Mouse (Mus musculus) forebrain, embryonic 14.5 days (tissue): ENCODE results near the gene Grwd1. TPM values are rescaled to one million over a fixed set of nuclear protein-coding genes. Genes with fewer than 3 reads are reported as not detected.
"Not testable (repeated sequence)": the region's sequence is repeated elsewhere in the genome, so short reads cannot be mapped to it uniquely, and the experiment has no call there.

ENCODE experiments used
- ATAC-seq: fragments of 200-750 bp; cut with Nextera tagmentation; 2 replicates; pipeline ENCODE4 v1.8.0; 2017; ENCODE audit warnings: mild to moderate bottlenecking, moderate library complexity
- DNase-seq: peaks from one replicate; pipeline ENCODE4 v3.0.0-alpha.2; 2015; ENCODE audit warnings: low spot score
- H3K27ac ChIP-seq: fragments of 300-500 bp; sonication (generic); 2 replicates; pipeline ENCODE4 v1.5.1; 2014; ENCODE audit warnings: low read depth, mild to moderate bottlenecking, control low read depth, low read length, moderate library complexity
- H3K27me3 ChIP-seq: fragments of 300-500 bp; sonication (generic); replicated peaks from 2 replicates; pipeline ENCODE4 v1.6.1; 2014; ENCODE audit warnings: low read length, control low read depth, mixed read lengths; ENCODE audit not compliant: control insufficient read depth, insufficient read depth
- H3K36me3 ChIP-seq: fragments of 300-500 bp; sonication (generic); 2 replicates; pipeline ENCODE4 v1.6.1; 2014; ENCODE audit warnings: low read length, control low read depth; ENCODE audit not compliant: control insufficient read depth, insufficient read depth
- H3K4me1 ChIP-seq: fragments of 300-500 bp; sonication (generic); 2 replicates; pipeline ENCODE4 v1.6.1; 2014; ENCODE audit warnings: antibody characterized with exemption, low read length, control low read depth; ENCODE audit not compliant: control insufficient read depth, insufficient read depth
- H3K4me2 ChIP-seq: fragments of 300-500 bp; sonication (generic); 2 replicates; pipeline ENCODE4 v1.6.1; 2014; ENCODE audit warnings: mild to moderate bottlenecking, control low read depth, low read length
- H3K4me3 ChIP-seq: fragments of 300-500 bp; sonication (generic); 2 replicates; pipeline ENCODE4 v1.5.1; 2014; ENCODE audit warnings: low read depth, low read length, control low read depth
- H3K9ac ChIP-seq: fragments of 300-500 bp; sonication (generic); 2 replicates; pipeline ENCODE4 v1.6.1; 2014; ENCODE audit warnings: mild to moderate bottlenecking, low read length, control low read depth, moderate library complexity
- H3K9me3 ChIP-seq: fragments of 300-500 bp; sonication (generic); replicated peaks from 2 replicates; pipeline ENCODE4 v1.6.1; 2016; ENCODE audit warnings: low read length, control low read depth, mixed read lengths; ENCODE audit not compliant: control insufficient read depth
- WGBS: fragments of 180-500 bp; shearing (Covaris S2); extraction: QIAGEN DNeasy Blood & Tissue Kit; methylation state at CpG from one replicate; pipeline ENCODE4 v1.1.7; 2014; 5-methylcytosine and 5-hydroxymethylcytosine counted together
- polyA plus RNA-seq: library from polyadenylated mRNA; unstranded; fragments of >200 nt; fragmentation: Nextera tagmentation; extraction: Ambion mirVana; gene quantifications from 2 replicates; pipeline ENCODE4 v1.2.1, GENCODE M21; 2014

Grwd1 gene
- 45.2 and 46.7 TPM in 2 replicates for polyA plus RNA-seq

DNA sequence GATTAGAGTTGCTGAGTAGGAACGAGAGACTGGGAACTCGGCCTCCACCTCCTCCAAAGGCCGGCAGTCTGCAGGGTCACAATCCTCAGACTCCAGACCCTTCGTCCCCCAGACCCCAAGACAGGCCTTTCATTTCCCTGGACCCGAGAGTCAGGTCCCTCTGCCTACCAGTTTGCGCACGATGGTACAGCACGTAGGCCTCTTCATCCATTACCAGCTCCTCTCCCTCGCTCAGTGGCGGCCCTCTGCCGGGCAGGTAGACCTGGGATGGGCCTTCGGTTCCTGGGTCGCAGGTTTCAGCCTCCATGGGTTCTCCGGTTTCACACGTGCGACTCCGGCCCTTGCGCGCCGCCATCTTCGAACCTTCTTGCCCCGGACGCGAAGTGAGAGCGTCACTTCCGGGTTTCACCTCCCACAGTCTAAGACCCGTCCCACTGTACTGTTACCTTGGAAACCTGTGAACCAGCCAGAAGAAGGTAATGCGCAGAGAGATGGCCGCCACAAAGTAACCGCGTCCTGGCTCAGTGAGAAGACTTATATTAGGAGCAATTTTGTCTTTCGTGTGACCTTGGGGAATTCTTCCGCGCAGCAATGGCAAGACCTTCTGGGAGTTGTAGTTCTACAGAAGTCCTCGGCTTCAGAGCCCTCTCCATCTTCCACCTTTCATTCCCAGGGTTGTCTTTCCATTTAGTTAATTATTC is at the start of gene Grwd1:
TSS of gene Grwd1 (minus strand) at position 518 of the 701 bp plus-strand sequence.
- Histone ChIP-seq H3K4me1 (peaks cover 10% of the 10 kb centered on the region), H3K9ac (peak within 1 kb of the TSS; percentile 62), H3K9me3 (no peaks in the 10 kb centered on the region), H3K4me3 (peak within 1 kb of the TSS; percentile 75), H3K4me2 (peak within 1 kb of the TSS; percentile 76), H3K27ac (peak within 1 kb of the TSS; percentile 75; the same call in 1 of the 2 replicates), H3K27me3 (peaks cover 41% of the 10 kb centered on the region), H3K36me3 (peaks cover 35% of the 10 kb centered on the region)
- DNase-seq (peak; percentile 97), ATAC-seq (peak; percentile 92)
- under 1% methylated on average over 35 of the region's 35 CpGs for WGBS

DNA sequence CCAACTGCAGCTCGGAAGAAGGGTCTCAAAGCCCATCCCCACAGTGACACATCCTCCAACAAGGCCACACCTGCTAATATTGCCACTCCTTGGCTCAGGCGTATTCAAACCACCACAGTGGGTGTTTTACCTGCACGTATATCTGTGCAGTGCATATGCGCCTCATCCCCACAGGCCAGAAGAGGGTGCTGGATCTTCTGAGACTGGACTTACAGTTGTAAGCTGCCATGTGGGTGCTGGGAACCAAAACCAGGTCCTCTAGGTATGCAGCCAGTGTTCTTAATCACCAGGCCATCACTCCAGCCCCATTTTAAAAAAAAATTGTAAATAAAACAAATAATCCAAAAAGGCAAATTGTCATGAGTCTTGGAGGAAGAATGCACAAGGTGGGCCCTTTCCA is 49.8 kb upstream of the Grwd1 start:
- peaks cover 89% of the 10 kb centered on the region for H3K36me3 ChIP-seq
- no peak overlapping the region for H3K4me3 ChIP-seq
- WGBS: 98% methylated on average over 4 of the region's 4 CpGs
- no peak overlapping the region for H3K27ac ChIP-seq
- H3K4me1 ChIP-seq: no peaks in the 10 kb centered on the region
- no peaks in the 10 kb centered on the region for H3K27me3 ChIP-seq
- no peak overlapping the region for H3K9ac ChIP-seq
- ATAC-seq (no peak), DNase-seq (no peak)
- H3K4me2 ChIP-seq: no peak overlapping the region
- H3K9me3 ChIP-seq: no peaks in the 10 kb centered on the region

DNA sequence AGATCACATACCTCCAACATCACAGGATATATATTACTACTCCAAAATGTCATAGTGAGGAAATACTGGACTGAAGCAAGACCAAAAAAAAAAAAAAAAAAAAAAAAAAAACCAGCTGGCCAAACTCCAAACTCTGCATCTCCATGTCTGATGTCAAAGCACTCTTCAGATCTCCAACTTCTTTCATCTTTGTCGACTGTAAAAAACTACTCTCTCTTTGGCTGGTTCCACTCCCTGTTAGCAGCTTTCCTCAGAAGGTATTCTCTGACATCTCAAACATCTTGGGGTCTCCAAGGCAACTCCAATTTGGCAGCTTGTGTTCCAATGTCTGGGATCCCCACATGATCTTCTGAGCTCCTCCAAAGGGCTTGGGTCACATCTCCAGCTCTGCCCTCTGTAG is 47.5 kb upstream of the Grwd1 start, which contains the start of gene Grin2d:
TSS of gene Grin2d (minus strand) at position 101 of the 400 bp plus-strand sequence.
- not testable (repeated sequence) for H3K27me3 ChIP-seq, H3K4me3 ChIP-seq, DNase-seq, H3K9me3 ChIP-seq, ATAC-seq, H3K27ac ChIP-seq, H3K9ac ChIP-seq, H3K4me2 ChIP-seq
- peaks cover 77% of the 10 kb centered on the region for H3K36me3 ChIP-seq
- WGBS: 95% methylated on average over 1 of the region's 1 CpGs
- peaks cover 11% of the 10 kb centered on the region for H3K4me1 ChIP-seq

DNA sequence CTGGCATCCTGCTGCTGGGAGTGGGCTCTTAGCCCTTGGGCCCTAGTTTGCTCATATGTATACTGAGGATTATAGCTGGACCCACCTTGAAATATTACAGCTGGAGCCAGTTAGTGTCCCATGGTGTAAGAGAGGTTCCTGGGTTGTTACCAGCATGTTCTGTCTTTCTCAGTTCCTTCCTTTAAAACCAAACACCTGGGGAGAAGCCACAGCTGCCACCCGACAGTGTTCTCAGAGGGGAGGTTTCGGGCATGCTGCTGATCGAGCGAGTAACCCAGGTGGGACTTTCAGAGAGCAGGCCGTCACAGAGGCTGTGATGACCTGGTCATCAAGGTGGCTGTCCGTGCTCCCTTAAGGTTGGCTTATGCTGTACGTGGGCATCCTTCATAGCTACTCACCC is 46.2 kb upstream of the Grwd1 start:
- Histone ChIP-seq H3K9me3 (no peaks in the 10 kb centered on the region), H3K4me2 (no peak overlapping the region), H3K9ac (no peak overlapping the region), H3K4me3 (no peak overlapping the region), H3K27ac (no peak overlapping the region), H3K27me3 (no peaks in the 10 kb centered on the region), H3K36me3 (peaks cover 63% of the 10 kb centered on the region), H3K4me1 (peaks cover 11% of the 10 kb centered on the region)
- DNase-seq (no peak), ATAC-seq (no peak)
- 98% methylated on average over 7 of the region's 7 CpGs for WGBS

DNA sequence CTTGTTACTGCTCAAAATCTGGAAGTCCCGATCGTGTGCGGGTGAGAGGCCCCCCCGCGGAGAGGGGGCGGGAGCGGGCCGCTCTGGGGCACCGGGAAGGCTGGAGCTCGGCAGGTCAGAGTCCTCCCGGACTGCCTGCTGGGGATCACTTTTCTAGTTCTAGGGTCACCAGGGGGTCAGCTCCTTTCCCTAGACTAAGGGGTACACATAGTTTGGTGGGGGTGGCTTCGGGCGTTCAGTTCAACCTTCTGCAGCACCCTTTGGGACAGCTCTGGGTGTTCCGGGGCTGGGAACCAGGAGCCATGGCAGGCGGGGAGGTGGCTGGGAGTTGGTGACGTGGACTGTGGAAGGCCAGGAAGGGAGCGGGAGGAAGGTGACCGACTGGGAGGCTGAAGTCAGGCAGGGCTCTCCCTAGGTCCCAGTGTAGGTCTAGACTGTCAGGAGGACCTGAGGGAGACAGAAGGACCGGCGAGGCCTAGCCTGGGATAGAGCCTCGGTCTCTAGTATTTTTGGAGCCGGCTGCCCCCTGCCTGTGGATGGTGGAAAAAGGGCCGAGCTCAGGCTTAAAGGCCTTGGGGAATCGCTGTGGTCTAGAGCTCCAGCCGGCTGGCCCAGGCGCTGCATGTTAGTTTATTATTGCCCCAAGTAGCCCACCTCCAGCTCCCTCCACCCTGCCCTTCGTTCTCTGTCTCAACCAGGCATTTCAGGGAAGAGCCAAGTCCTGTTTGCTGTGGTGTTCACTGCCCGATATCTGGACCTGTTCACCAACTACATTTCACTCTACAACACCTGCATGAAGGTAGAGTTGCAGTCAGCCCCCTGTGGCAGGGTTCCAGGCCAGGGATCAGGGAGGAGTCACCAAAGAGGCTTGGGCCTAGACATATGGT is 42.6 kb upstream of the Grwd1 start:
- Histone ChIP-seq H3K4me2 (peak overlapping the region; percentile 87), H3K27me3 (peaks cover 24% of the 10 kb centered on the region; the same call in 1 of the 2 replicates), H3K27ac (peak overlapping the region; percentile 78), H3K4me3 (peak overlapping the region; percentile 76), H3K36me3 (peaks cover 33% of the 10 kb centered on the region), H3K9ac (peak overlapping the region; percentile 98), H3K4me1 (peaks cover 12% of the 10 kb centered on the region), H3K9me3 (no peaks in the 10 kb centered on the region)
- 4% methylated on average over 28 of the region's 28 CpGs for WGBS
- DNase-seq (no peak), ATAC-seq (peak; percentile 52)

DNA sequence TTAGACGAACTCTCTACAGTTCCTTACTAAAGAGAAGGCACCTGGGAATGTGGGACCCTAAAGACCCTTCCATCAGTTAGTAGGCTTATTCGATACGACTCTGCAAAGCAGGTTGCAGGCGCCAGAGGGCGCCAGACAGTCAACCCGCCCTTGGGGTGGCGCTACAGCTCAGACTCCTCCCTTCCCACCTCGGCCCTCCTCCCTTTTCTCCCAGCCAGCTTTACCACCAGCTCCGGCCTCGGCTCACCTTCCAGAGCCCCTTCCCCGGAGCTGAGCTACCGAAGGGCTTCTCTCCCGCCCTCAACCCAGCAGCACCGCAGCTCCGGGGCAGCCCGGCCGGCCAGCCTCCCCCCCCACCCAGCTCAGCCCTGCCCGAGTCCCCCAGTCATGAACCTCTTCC is 41.9 kb upstream of the Grwd1 start, which contains the start of gene Kdelr1:
TSS of gene Kdelr1 (plus strand) at position 149 of the 400 bp plus-strand sequence.
- peaks cover 29% of the 10 kb centered on the region for H3K36me3 ChIP-seq
- H3K27ac ChIP-seq: peak within 1 kb of the TSS; percentile 78
- H3K9ac ChIP-seq: peak within 1 kb of the TSS; percentile 98
- peak; percentile 79 for ATAC-seq
- peaks cover 27% of the 10 kb centered on the region; the same call in 1 of the 2 replicates for H3K27me3 ChIP-seq
- H3K4me1 ChIP-seq: peaks cover 19% of the 10 kb centered on the region
- H3K4me2 ChIP-seq: peak within 1 kb of the TSS; percentile 87
- peak within 1 kb of the TSS; percentile 76 for H3K4me3 ChIP-seq
- DNase-seq: peak; percentile 96
- no peaks in the 10 kb centered on the region for H3K9me3 ChIP-seq
- under 1% methylated on average over 18 of the region's 18 CpGs for WGBS

DNA sequence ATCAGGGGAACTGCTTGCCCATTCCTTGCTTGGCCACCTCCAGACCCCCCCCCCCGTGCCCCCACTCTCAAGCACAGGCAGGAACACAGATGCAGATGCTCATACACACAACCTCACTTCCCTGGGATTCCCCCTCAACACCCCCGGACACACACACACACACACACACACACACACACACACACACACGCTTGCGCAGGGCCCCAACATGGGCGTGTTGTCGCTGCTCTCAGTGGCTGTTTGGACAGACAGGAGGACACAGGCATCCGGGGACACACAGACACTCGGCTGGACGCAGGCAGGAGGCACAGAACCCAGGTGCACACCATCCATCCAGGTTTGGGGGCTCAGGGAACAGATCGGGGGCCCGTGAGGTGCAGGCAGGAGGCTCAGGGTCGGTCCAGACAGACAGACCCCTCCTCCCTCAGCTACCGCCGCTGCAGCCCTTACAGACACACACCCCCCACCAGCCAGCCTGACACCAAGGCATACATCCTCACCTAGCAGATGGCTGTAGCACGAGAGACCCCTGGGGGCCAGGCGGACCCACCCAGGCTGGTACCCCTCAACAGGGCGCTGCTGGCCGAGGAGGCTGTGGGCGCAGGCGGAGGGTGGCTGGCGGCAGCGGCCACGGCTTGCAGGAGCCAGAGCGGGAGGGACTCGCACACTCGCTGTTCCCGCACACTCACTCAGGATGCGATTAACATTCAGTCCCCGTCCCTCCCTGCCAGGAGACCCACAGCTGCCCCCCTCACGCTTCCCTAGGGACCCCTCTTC is 39.7 kb upstream of the Grwd1 start:
- Histone ChIP-seq H3K36me3 (peaks cover 8% of the 10 kb centered on the region), H3K9ac (peak overlapping the region; percentile 63), H3K4me1 (peaks cover 24% of the 10 kb centered on the region), H3K4me2 (peak overlapping the region; percentile 59), H3K9me3 (no peaks in the 10 kb centered on the region), H3K4me3 (peak overlapping the region; percentile 28), H3K27me3 (peaks cover 27% of the 10 kb centered on the region; the same call in 1 of the 2 replicates), H3K27ac (no peak overlapping the region)
- DNase-seq: peak; percentile 24
- no peak for ATAC-seq
- whole genome bisulfite sequencing: 2% methylated on average over 30 of the region's 30 CpGs

DNA sequence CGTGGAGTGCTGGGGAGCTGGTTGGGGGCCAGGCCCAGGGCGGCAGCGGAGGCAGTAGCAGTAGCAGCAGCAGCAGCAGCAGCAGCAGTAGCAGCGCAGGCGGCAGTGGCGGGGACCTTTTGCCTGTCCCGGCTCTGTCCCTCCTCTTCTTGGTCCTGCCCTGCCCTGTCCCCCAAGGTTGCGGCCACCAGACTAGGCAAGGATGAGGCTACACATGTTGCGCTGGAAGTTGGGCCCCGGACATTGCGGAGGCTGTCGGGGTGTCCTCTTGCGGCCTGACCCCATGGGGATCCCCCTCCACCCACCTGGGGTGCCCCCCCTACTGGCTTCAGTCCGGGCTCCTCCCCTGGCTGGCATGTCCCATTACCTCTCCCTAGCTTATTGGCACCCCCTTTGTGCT is 39.0 kb upstream of the Grwd1 start:
- ATAC-seq: no peak
- no peak overlapping the region for H3K27ac ChIP-seq
- WGBS: 3% methylated on average over 13 of the region's 14 CpGs
- peak overlapping the region; percentile 28; the same call in 1 of the 2 replicates for H3K4me3 ChIP-seq
- peak overlapping the region; percentile 63 for H3K9ac ChIP-seq
- peaks cover 3% of the 10 kb centered on the region for H3K36me3 ChIP-seq
- peak overlapping the region; percentile 59 for H3K4me2 ChIP-seq
- H3K9me3 ChIP-seq: no peaks in the 10 kb centered on the region
- peaks cover 27% of the 10 kb centered on the region; the same call in 1 of the 2 replicates for H3K27me3 ChIP-seq
- DNase-seq: no peak
- peaks cover 23% of the 10 kb centered on the region for H3K4me1 ChIP-seq
